Mouse (Mus musculus): ENCODE measurements at regions not wholly inside any gene's neighbourhood (a gene's known extent, or its start where the extent isn't known, plus 50 kb on each side); places are given as distances from the start of the nearest gene placed in this dataset.

- TF ChIP-seq CTCF (IDR thresholded peaks at IDR 0.05; ENCODE audit: insufficient read depth, low read depth, low read length) (no peak), POLR2A (IDR thresholded peaks at IDR 0.05; ENCODE audit: insufficient read depth, low read depth, low read length) (no peak)
Measured at GRCm38 (mm10) chr8:113300273-113300843, 335.0 kb upstream of the Mon1b start.
